Mouse (Mus musculus) spleen, adult 10 weeks (tissue): ENCODE data around the gene 4930548H24Rik. TPM values are rescaled to one million over a fixed set of nuclear protein-coding genes. Genes with fewer than 3 reads are reported as not detected.

ENCODE experiments used
- polyA plus RNA-seq: library from polyadenylated mRNA; stranded (reverse); fragments of 350-450 nt; fragmentation: Illumina TruSeq; extraction: RNeasy Lipid Tissue Mini Kit (QIAGEN cat#74804); gene quantifications from one replicate; pipeline ENCODE4 v1.2.3, GENCODE M21; 2015; ENCODE audit warnings: low replicate concordance; ENCODE audit not compliant: insufficient read depth

Gene 4930548H24Rik
- polyA plus RNA-seq: 0.11 TPM

DNA sequence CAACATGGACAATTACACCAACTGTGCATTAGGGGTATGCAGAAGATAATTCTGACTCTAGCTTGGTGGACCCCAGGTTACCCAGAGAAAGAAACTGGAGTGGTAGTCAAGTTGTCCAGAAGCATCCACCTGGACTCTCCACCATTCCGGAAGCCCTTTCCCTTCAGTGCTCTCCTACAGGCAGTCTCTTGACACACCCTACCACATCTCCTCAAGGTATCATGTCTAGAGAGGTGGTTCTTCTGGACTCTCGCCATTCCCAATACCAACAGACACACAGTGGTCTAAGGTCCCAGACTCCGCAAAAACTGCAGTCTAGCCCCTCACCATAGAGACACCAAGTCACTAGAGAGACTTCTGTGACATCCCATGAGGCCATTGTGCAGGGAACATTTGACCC is at the start of gene 4930548H24Rik:
4930548H24Rik (plus strand) TSS at position 301 of the 400 bp plus-strand sequence.

DNA sequence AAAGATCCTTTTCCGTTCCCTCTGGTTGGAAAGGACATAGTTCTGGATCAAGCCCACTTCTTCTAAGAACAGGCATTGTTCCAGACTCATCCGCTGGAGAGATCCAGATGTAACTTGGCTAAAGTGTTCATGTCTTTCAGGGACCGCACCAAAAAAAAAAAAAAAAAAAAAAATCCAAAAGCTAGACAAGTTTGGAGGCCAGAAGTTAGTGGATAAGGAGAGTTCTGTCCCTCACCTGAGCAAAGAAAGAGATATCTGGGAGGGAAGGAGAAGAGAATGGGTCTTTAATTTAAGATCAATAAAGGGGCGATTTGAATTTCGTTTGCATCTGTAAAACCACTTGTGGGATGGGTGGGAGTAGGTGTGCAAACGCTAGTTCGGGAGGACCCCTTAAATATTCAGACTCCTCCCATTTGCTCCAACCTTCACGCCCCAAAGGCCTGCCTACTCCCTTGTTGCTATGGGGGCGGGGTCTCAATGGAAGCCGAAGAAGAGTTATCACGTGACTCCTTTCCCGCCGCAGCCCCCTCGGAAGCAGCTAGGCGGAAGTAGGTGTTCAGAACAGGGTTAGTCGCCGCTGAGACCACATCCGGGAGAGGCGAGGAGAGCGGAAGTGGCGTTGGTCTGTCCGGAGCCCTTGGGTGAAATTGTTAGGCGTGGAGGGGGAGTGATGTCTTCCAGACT is 33.5 kb upstream of the 4930548H24Rik start, which contains the start of gene Zfp512:
Zfp512 (plus strand) TSS at position 554 of the 684 bp plus-strand sequence.

DNA sequence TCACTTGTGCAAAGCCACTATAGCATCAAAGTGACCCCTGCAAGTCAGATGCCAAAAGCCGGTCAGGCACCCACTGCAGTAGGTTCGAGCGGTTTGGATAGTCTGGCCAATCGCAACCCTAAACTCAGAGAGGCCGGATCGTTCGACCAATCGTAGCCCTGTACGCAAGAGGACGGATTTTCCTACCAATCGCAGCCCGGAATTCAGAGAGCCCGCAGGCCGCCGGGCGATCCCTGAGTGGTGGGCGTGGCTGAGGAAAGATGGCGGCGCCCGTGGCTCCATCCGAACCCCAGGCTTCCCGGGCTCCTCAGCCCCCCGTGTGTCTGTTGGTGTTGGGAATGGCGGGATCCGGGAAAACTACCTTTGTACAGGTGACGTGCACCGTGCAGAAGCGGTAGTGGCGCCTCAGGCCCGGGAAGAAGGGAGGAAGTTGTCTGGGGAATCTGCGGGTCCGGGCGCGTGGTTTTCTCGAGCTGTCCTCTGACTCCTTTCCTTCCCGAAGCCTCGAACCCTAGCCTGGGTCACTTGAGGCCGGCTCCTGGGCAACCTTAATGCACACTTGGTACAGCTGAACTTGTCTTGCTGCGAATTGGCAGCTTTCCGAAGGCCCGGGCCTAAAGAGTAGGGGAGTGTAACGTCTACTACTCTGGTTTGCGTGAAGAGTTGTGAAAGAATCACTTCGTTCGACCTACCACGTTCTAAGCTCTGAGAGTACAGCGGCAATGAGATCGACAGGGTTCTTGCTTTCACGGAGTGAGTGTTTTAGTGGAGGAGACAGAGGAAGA is 9.2 kb downstream of the 4930548H24Rik start, which contains the start of gene Gpn1:
Gpn1 (plus strand) TSS at position 229 of the 785 bp plus-strand sequence.

DNA sequence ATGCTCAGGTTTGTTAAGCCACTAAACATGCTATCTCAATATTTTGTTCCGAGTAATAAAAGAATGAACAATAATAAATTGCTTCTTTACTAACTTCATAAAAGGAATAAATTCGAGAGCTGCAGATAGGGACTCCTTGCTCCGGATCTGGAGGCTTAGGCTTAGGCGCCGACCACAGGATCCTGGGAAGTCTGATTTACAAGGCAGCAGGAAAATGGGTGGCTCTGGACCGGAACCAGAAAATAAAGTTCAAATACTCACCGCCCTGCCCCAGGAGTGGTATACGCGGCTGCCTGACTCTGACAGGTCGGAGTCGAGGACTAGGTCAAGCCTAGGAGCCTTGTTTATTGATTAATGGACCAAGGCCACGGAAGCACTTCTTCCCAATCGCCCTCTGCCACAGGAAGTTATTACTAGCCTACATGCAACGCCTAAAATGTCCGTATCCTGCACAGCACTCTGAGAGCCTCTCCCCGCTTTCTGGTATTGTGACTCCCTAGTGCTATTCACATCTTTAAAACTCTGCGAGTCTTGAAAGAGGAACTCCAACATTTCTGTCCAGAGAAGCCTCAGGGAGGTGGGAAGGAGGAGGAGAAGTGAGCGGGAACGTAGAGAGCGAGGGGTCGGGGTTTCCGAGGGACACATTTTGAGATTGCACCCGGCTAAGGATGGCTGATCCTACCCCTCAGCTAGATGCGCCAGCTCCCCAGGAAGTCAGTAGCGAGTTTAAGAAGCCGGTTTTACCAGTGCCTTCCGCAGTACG is 41.0 kb downstream of the 4930548H24Rik start, which contains the start of gene Slc4a1ap:
Slc4a1ap (plus strand) TSS at position 642 of the 763 bp plus-strand sequence.

DNA sequence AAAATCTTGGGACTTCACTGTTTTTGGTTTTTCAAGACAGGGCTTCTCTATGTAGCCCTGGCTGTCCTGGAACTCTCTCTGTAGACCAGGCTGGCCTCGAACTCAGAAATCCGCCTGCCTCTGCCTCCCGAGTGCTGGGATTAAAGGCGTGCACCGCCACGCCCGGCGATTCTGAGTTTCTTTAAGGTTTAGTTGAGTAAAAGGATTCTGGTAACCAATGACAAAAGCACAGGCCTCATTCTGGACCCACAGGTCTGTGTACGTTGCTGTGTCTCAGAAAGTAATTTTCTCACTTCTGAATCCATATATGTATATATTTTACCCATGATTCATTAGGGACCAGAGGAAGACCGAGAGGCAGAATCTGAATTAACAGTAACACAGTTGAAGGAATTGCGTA is 42.2 kb downstream of the 4930548H24Rik start, which contains the start of gene Supt7l:
Supt7l (minus strand) TSS at position 101 of the 400 bp plus-strand sequence.

Other genes with a start within 250 kb of the 4930548H24Rik start
- 156 TPM for gene Nrbp1, start 244.9 kb upstream of the 4930548H24Rik start, polyA plus RNA-seq
- gene Gm9970, start 244.5 kb upstream of the 4930548H24Rik start, polyA plus RNA-seq: not detected
- gene Krtcap3, start 234.0 kb upstream of the 4930548H24Rik start, polyA plus RNA-seq: 11.7 TPM
- 20.5 TPM for gene Ift172, start 194.6 kb upstream of the 4930548H24Rik start, polyA plus RNA-seq
- 3.6 TPM for gene Fndc4, start 189.7 kb upstream of the 4930548H24Rik start, polyA plus RNA-seq
- gene Gckr, start 188.3 kb upstream of the 4930548H24Rik start, polyA plus RNA-seq: not detected
- gene Zfp512, start 33.3 kb upstream of the 4930548H24Rik start, polyA plus RNA-seq: 52.2 TPM
- 32.4 TPM for gene Gpn1, start 9.0 kb downstream of the 4930548H24Rik start, polyA plus RNA-seq
- 51.7 TPM for gene Slc4a1ap, start 41.3 kb downstream of the 4930548H24Rik start, polyA plus RNA-seq
- gene Supt7l, start 42.1 kb downstream of the 4930548H24Rik start, polyA plus RNA-seq: 11.7 TPM
- 160 TPM for gene Mrpl33, start 111.2 kb downstream of the 4930548H24Rik start, polyA plus RNA-seq
- 7.6 TPM for gene Rbks, start 211.9 kb downstream of the 4930548H24Rik start, polyA plus RNA-seq
- 57.1 TPM for gene Babam2, start 211.9 kb downstream of the 4930548H24Rik start, polyA plus RNA-seq